Mouse (Mus musculus) heart, embryonic 15.5 days (tissue): ENCODE data around the gene Fosl1. TPM values are rescaled to one million over a fixed set of nuclear protein-coding genes. Genes with fewer than 3 reads are reported as not detected.

ENCODE experiments used
- ATAC-seq: fragments of 200-750 bp; cut with Nextera tagmentation; replicated peaks from 2 replicates; pipeline ENCODE4 v1.8.0; 2017; ENCODE audit warnings: low read depth, moderate TSS enrichment; ENCODE audit not compliant: insufficient number of reproducible peaks, insufficient read depth, low FRiP score
- H3K27ac ChIP-seq: fragments of 300-500 bp; sonication (generic); 2 replicates; pipeline ENCODE4 v1.5.1; 2015; ENCODE audit warnings: mild to moderate bottlenecking, inconsistent platforms
- H3K27me3 ChIP-seq: fragments of 300-500 bp; sonication (generic); 2 replicates; pipeline ENCODE4 v1.6.1; 2015; ENCODE audit warnings: inconsistent platforms
- H3K36me3 ChIP-seq: fragments of 300-500 bp; sonication (generic); 2 replicates; pipeline ENCODE4 v1.6.1; 2015; ENCODE audit warnings: mild to moderate bottlenecking, inconsistent platforms
- H3K4me1 ChIP-seq: fragments of 300-500 bp; sonication (generic); replicated peaks from 2 replicates; pipeline ENCODE4 v1.6.1; 2015; ENCODE audit warnings: inconsistent platforms
- H3K4me2 ChIP-seq: fragments of 300-500 bp; sonication (generic); 2 replicates; pipeline ENCODE4 v1.6.1; 2015; ENCODE audit warnings: inconsistent platforms, mild to moderate bottlenecking, moderate library complexity
- H3K4me3 ChIP-seq: fragments of 300-500 bp; sonication (generic); 2 replicates; pipeline ENCODE4 v1.5.1; 2015; ENCODE audit warnings: mild to moderate bottlenecking, inconsistent platforms
- H3K9ac ChIP-seq: fragments of 300-500 bp; sonication (generic); 2 replicates; pipeline ENCODE4 v1.6.1; 2015; ENCODE audit warnings: mild to moderate bottlenecking, inconsistent platforms
- H3K9me3 ChIP-seq: fragments of 300-500 bp; sonication (generic); replicated peaks from 2 replicates; pipeline ENCODE4 v1.6.1; 2016; ENCODE audit warnings: inconsistent platforms
- WGBS: fragments of 180-500 bp; shearing (Covaris S2); methylation state at CpG from one replicate; pipeline ENCODE4 v1.1.7; 2015; ENCODE audit warnings: mixed read lengths; 5-methylcytosine and 5-hydroxymethylcytosine counted together
- polyA plus RNA-seq: library from polyadenylated mRNA; unstranded; fragments of >200 nt; fragmentation: Nextera tagmentation; extraction: Ambion mirVana; gene quantifications from 2 replicates; pipeline ENCODE4 v1.2.1, GENCODE M21; 2015

The Fosl1 gene
- polyA plus RNA-seq, 1 experiment from 2014 or later = not detected

- Histone ChIP-seq H3K4me1 (peaks cover 56% of the 10 kb centered on the region), H3K27ac (peak overlapping the region; percentile 81), H3K36me3 (peaks cover 13% of the 10 kb centered on the region), H3K4me3 (peak overlapping the region; percentile 77), H3K27me3 (no peaks in the 10 kb centered on the region), H3K9ac (peak overlapping the region; percentile 79), H3K4me2 (peak overlapping the region; percentile 76), H3K9me3 (no peaks in the 10 kb centered on the region)
- WGBS = 22% methylated on average over 3 of the region's 3 CpGs
- no peak for ATAC-seq
Measured at GRCm38 (mm10) chr19:5459896-5460295, 12.5 kb downstream of the Fosl1 start.

DNA sequence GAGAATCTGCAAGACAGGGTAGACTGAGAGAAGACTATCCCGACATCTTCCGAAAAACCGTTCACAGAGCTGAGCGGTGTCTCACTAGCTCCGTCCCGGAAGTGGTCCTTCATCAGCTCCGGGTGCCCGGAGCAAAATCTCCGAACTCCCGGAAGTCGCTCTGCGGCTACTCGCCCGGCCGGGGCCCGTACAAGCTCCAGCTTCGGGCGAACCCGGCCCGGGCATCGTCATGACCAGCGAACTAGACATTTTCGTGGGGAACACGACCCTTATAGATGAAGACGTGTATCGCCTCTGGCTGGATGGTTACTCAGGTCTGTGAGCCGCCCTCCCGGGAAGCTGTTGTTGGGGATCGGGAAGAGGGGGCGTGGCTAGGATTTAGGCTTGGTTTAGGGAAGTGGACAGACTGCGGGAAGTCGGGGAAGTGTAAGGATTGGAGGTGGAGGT, 13.1 kb downstream of the Fosl1 start, which contains the start of gene Fibp:
TSS of gene Fibp (plus strand) at position 151 of the 447 bp plus-strand sequence.
- H3K4me1 ChIP-seq = peaks cover 50% of the 10 kb centered on the region
- H3K9me3 ChIP-seq = no peaks in the 10 kb centered on the region
- peak within 1 kb of the TSS; percentile 77 for H3K4me3 ChIP-seq
- H3K27me3 ChIP-seq = no peaks in the 10 kb centered on the region
- peak within 1 kb of the TSS; percentile 79 for H3K9ac ChIP-seq
- peaks cover 19% of the 10 kb centered on the region for H3K36me3 ChIP-seq
- H3K27ac ChIP-seq = peak within 1 kb of the TSS; percentile 81
- peak; percentile 51 for ATAC-seq
- peak within 1 kb of the TSS; percentile 76 for H3K4me2 ChIP-seq
- under 1% methylated on average over 32 of the region's 32 CpGs for WGBS

GRCm38 (mm10) chr19:5461411-5461810, 14.1 kb downstream of the Fosl1 start:
- Histone ChIP-seq H3K27ac (no peak overlapping the region), H3K9me3 (no peaks in the 10 kb centered on the region), H3K9ac (no peak overlapping the region; the same call in 1 of the 2 replicates), H3K4me3 (peak overlapping the region; percentile 77), H3K27me3 (no peaks in the 10 kb centered on the region), H3K4me1 (peaks cover 41% of the 10 kb centered on the region), H3K36me3 (peaks cover 28% of the 10 kb centered on the region), H3K4me2 (peak overlapping the region; percentile 76)
- 84% methylated on average over 6 of the region's 6 CpGs for WGBS
- ATAC-seq = no peak

- ATAC-seq = no peak
Measured at GRCm38 (mm10) chr19:5463212-5463611, 15.9 kb downstream of the Fosl1 start.

DNA sequence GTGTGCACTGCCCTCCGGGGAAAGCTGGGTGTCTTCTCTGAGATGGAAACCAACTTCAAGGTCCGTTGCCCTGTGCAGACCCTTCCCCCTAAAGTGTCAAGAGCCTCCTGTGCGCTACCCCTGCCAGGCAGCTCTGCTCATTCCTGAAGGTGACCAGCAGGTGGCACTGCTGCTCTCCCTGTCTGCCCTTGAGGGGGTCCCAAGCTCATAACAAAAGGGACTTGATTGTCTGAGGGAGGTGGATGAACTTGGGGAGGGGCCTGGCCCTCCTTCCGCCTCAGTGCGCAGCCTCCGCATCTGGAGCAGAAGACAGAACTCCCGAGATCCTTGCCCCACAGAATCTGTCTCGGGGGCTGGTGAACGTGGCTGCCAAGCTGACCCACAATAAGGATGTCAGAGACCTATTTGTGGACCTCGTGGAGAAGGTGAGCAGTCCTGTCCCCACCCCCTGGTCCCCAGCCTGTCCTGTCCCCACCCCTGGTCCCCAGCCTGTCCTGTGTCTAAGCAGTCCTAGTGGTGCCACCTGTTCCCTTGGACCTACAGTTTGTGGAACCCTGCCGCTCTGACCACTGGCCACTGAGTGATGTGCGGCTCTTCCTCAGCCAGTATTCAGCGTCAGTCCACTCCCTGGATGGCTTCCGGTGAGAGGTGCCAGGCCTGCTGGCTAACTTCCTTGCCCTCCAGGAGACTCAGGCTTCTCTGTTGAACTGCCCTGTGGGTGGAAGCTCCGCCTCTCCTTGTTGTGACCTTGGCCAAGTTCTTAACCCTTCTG, 16.6 kb downstream of the Fosl1 start:
- H3K4me2 ChIP-seq = peak overlapping the region; percentile 54
- peak overlapping the region; percentile 82 for H3K27ac ChIP-seq
- no peaks in the 10 kb centered on the region for H3K9me3 ChIP-seq
- WGBS = 35% methylated on average over 15 of the region's 15 CpGs
- peaks cover 30% of the 10 kb centered on the region for H3K4me1 ChIP-seq
- H3K27me3 ChIP-seq = no peaks in the 10 kb centered on the region
- peak; percentile 51; the same call in 1 of the 2 replicates for ATAC-seq
- H3K9ac ChIP-seq = peak overlapping the region; percentile 48
- peak overlapping the region; percentile 36 for H3K4me3 ChIP-seq
- peaks cover 41% of the 10 kb centered on the region for H3K36me3 ChIP-seq

More at GRCm38 (mm10) chr19:5463212-5463611, 15.9 kb downstream of the Fosl1 start:
- Histone ChIP-seq H3K4me2 (no peak overlapping the region), H3K27me3 (no peaks in the 10 kb centered on the region), H3K27ac (no peak overlapping the region), H3K9ac (no peak overlapping the region), H3K36me3 (peaks cover 41% of the 10 kb centered on the region), H3K9me3 (no peaks in the 10 kb centered on the region), H3K4me3 (no peak overlapping the region), H3K4me1 (peaks cover 31% of the 10 kb centered on the region)
- 85% methylated on average over 9 of the region's 9 CpGs for WGBS

DNA sequence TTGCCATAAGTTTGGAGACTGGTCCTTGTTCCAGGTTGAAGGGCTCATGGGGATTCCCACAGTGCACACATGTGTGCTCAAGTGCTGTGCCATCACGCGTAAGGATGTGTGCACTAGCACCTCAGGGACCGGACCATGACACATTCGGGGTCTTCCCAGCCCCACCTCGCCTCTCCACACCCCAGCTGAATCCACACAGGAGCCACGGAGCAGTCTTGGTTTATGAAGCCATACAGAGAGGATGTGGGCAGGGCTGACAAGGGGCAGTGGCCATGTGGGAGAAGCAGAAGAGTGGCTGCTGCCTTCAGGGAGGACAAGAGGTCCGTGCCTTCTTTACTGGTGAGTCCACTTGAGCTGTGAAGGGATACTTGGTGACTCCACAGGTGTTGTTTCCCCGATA, 17.7 kb downstream of the Fosl1 start:
- Histone ChIP-seq H3K4me2 (peak overlapping the region; percentile 54), H3K9ac (0 out of 2 replicates have a peak overlapping the region, but pooled peaks have one; percentile 26), H3K27ac (peak overlapping the region; percentile 82), H3K9me3 (no peaks in the 10 kb centered on the region), H3K4me1 (peaks cover 26% of the 10 kb centered on the region), H3K4me3 (peak overlapping the region; percentile 36), H3K27me3 (no peaks in the 10 kb centered on the region), H3K36me3 (peaks cover 41% of the 10 kb centered on the region)
- WGBS = 94% methylated on average over 8 of the region's 8 CpGs
- ATAC-seq = no peak

DNA sequence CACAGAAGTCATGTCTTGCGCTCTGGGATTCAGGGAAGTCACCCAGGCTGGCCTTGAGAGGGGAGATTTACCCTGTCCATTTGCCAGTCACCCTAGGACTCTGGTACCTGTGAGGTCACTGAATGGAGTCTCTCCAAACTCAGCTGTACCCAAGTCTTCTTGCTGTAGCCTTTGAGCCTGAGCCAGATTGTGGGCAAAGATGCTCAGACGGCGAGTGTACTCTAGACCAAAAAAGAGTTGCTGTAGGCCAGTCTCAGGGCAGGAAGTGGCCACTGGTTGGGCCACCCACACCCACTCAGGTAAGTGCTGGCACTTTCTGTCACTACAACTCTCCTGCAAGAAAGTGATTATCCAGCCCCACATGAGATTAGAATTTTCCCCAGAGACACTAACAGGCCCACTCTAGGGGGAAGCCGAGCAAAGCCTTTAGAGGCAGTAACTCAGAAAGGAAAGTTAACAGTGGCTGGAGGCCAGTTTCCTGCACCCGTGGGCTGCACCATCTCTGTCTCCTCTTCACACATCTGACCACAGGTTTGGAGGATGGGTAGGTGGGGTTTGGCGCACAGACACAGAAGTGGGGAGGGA, 19.7 kb downstream of the Fosl1 start:
- H3K36me3 ChIP-seq = peaks cover 41% of the 10 kb centered on the region

DNA sequence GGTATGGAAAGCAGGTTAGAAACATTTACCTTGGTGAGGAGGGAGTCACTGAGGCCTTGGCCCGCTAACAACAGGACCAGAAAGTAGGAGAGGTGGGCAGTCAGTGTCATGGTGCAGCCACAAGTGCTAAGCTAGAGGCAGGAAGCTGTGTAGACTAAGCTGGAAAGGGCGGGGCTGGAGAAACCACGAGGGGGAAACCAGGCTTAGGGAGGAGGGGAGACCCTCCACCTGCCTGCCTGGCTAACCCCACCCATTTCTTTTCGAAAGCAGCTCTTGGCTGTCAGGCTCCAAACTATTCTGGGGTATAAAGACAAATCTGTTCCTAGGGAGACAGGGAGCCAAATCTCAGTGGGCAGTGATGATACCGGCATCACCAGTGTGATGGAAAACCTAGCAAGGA, 21.0 kb downstream of the Fosl1 start, which contains the start of gene Ctsw:
TSS of gene Ctsw (minus strand) at position 134 of the 400 bp plus-strand sequence.
- Histone ChIP-seq H3K4me2 (no peak within 1 kb of the TSS), H3K9me3 (no peaks in the 10 kb centered on the region), H3K36me3 (peaks cover 32% of the 10 kb centered on the region), H3K9ac (0 out of 2 replicates have a peak within 1 kb of the TSS, but pooled peaks have one; percentile 2), H3K4me1 (peaks cover 16% of the 10 kb centered on the region), H3K27me3 (no peaks in the 10 kb centered on the region), H3K27ac (no peak within 1 kb of the TSS), H3K4me3 (no peak within 1 kb of the TSS)
- 52% methylated on average over 5 of the region's 5 CpGs for WGBS
- no peak for ATAC-seq

More for the DNA sequence above, 19.7 kb downstream of the Fosl1 start:
- Histone ChIP-seq H3K4me1 (peaks cover 13% of the 10 kb centered on the region), H3K27me3 (no peaks in the 10 kb centered on the region), H3K27ac (no peak overlapping the region), H3K4me3 (no peak overlapping the region), H3K4me2 (no peak overlapping the region), H3K9me3 (no peaks in the 10 kb centered on the region), H3K9ac (no peak overlapping the region)
- WGBS = 85% methylated on average over 6 of the region's 6 CpGs
- no peak for ATAC-seq

DNA sequence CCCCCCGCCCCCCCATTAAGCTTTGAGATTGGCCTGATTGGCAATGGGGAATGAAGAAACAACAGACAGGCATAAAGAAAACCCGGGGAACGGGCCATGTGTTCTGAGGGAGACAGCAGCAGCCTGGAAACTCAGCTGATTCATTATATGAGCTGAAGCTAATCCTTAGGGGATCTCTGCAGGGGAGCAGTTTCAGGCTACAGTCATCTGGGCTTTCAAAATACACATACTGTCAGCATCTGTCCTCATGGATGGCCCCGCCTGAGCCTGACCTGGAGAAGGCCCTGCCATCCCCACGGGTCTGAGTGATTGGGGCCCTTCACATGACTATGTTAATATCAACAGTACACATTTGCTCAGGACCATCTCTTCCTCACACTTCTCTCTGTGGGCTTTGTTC, 24.5 kb downstream of the Fosl1 start:
- Histone ChIP-seq H3K9ac (no peak overlapping the region), H3K27ac (no peak overlapping the region), H3K4me2 (no peak overlapping the region), H3K4me3 (no peak overlapping the region), H3K36me3 (peaks cover 9% of the 10 kb centered on the region; the same call in 1 of the 2 replicates), H3K4me1 (peaks cover 23% of the 10 kb centered on the region), H3K9me3 (no peaks in the 10 kb centered on the region), H3K27me3 (no peaks in the 10 kb centered on the region)
- ATAC-seq = no peak
- WGBS = 49% methylated on average over 5 of the region's 5 CpGs

DNA sequence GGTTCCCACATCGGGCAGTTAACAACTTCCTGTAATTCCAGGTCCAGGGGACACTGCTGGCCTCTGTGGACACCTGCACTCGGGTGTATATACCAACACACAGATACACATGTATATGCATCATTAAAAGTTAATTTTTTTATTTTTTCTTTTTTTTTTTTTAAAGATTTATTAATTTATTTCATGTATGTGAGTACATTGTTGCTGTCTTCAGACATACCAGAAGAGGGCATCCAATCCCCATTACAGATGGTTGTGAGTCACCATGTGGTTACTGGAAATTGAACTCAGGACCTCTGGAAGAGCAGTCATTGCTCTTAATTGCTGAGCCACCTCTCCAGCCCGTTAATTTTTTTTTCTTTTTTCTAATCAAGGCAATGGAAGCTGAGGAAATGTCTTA, 25.5 kb downstream of the Fosl1 start:
- no peak overlapping the region for H3K4me3 ChIP-seq
- ATAC-seq = no peak
- H3K4me1 ChIP-seq = peaks cover 23% of the 10 kb centered on the region
- WGBS = 70% methylated on average over 3 of the region's 3 CpGs
- no peak overlapping the region for H3K4me2 ChIP-seq
- H3K27ac ChIP-seq = no peak overlapping the region
- H3K36me3 ChIP-seq = no peaks in the 10 kb centered on the region
- H3K27me3 ChIP-seq = no peaks in the 10 kb centered on the region
- no peak overlapping the region for H3K9ac ChIP-seq
- no peaks in the 10 kb centered on the region for H3K9me3 ChIP-seq

- H3K36me3 ChIP-seq = 0 out of 2 replicates have a peak, but pooled peaks cover 2% of the 10 kb centered on the region
- WGBS = 3% methylated on average over 22 of the region's 22 CpGs
- no peaks in the 10 kb centered on the region for H3K27me3 ChIP-seq
- H3K4me3 ChIP-seq = peak within 1 kb of the TSS; percentile 68
- H3K27ac ChIP-seq = peak within 1 kb of the TSS; percentile 81
- ATAC-seq = peak; percentile 82
- no peaks in the 10 kb centered on the region for H3K9me3 ChIP-seq
- H3K9ac ChIP-seq = peak within 1 kb of the TSS; percentile 73
- H3K4me2 ChIP-seq = peak within 1 kb of the TSS; percentile 90
- peaks cover 23% of the 10 kb centered on the region for H3K4me1 ChIP-seq
Measured at GRCm38 (mm10) chr19:5473720-5474119, 26.4 kb downstream of the Fosl1 start, which contains the start of gene Efemp2. Gene Efemp2 (plus strand): TSS chr19:5473954.
